Mouse (Mus musculus) left cerebral cortex, postnatal 25 days (tissue): ENCODE measurements around the gene Tmem206. TPM values are rescaled to one million over a fixed set of nuclear protein-coding genes. Genes with fewer than 3 reads are reported as not detected.

ENCODE experiments used
- DNase-seq, 2 experiments: peaks; one replicate each; pipeline ENCODE4 v3.0.0; 2022; ENCODE audit warnings: low spot score in 2 of 2, mixed read lengths in 1 of 2
- intact Hi-C: fragments of 180-260 bp; cut with DNase I; formaldehyde crosslinking; loops from one replicate; pipeline ENCODE4 v1.15.1; 2025
- total RNA-seq, 2 experiments: library from RNA; stranded (reverse); gene quantifications; 2 replicates each; pipeline ENCODE4 v1.2.3; 2021

The Tmem206 gene
- total RNA-seq, 2 experiments from 2014 or later = 9.0 to 9.1 TPM

- intact Hi-C loops = loop anchor here (10.0 kb wide), 1 partner anchor 321 kb away; the partner anchor contains the start of gene Lpgat1
- no peak for DNase-seq
Observed at GRCm38 (mm10) chr1:191393536-191393935, 67.8 kb downstream of the Tmem206 start.

- DNase-seq = peak in 1 of 2 experiments; percentile 24
- intact Hi-C loops = loop anchor here (2.0 to 10.0 kb wide), 2 partner anchors 169 to 321 kb away; partner anchors contain the start of gene Lpgat1
Observed at GRCm38 (mm10) chr1:191394126-191394525, 68.4 kb downstream of the Tmem206 start.

- DNase-seq = no peak
- intact Hi-C loops = loop anchor here (2.0 to 10.0 kb wide), 2 partner anchors 168 to 320 kb away; partner anchors contain the start of gene Lpgat1
Observed at GRCm38 (mm10) chr1:191395200-191395599, 69.5 kb downstream of the Tmem206 start.

GRCm38 (mm10) chr1:191395871-191396433 is 70.2 kb downstream of the Tmem206 start:
- DNase-seq = peak; percentile 27 to 52
- intact Hi-C loops = loop anchor here (2.0 to 10.0 kb wide), 3 partner anchors 75 to 319 kb away; partner anchors contain the start of gene Lpgat1

- intact Hi-C loops = loop anchor here (2.0 to 10.0 kb wide), 2 partner anchors 74 to 318 kb away; partner anchors contain the start of gene Lpgat1
- DNase-seq = peak in 1 of 2 experiments; percentile 47
Observed at GRCm38 (mm10) chr1:191396446-191396845, 70.7 kb downstream of the Tmem206 start.

- intact Hi-C loops = loop anchor here (2.0 to 10.0 kb wide), 2 partner anchors 74 to 318 kb away; partner anchors contain the start of gene Lpgat1
- peak; percentile 99 to 100 for DNase-seq
Observed at GRCm38 (mm10) chr1:191396897-191397849, 71.5 kb downstream of the Tmem206 start.

Other genes with a start within 250 kb of the Tmem206 start
- 1 to 10 TPM; 1.2 to 1.9 TPM for gene Batf3, start 228.1 kb upstream of the Tmem206 start, total RNA-seq
- gene Fam71a, start 161.1 kb upstream of the Tmem206 start, total RNA-seq = not detected
- 1 to 10 TPM in 1 of 2 experiments, under 1 TPM in 1; 0.53 to 1.4 TPM for gene Atf3, start 107.9 kb upstream of the Tmem206 start, total RNA-seq
- gene Nenf, start 7.7 kb upstream of the Tmem206 start, total RNA-seq = 10 to 100 TPM; 70.5 to 72.8 TPM
- 10 to 100 TPM; 89.1 to 94.5 TPM for gene Ppp2r5a, start 77.4 kb downstream of the Tmem206 start, total RNA-seq
- 1 to 10 TPM; 8.2 to 9.1 TPM for gene Dtl, start 249.6 kb downstream of the Tmem206 start, total RNA-seq
- 10 to 100 TPM; 34.5 to 34.9 TPM for gene Ints7, start 249.7 kb downstream of the Tmem206 start, total RNA-seq